Mouse (Mus musculus): Measurements from ENCODE around the gene Tctex1d2. TPM values are rescaled to one million over a fixed set of nuclear protein-coding genes. Genes with fewer than 3 reads are reported as not detected.

Gene Tctex1d2
- total and polyA plus RNA-seq, 3 experiments = 13.0 to 239 (median 23.7) TPM

- no peaks in the 10 kb centered on the region for H3K9me3 ChIP-seq (replicated peaks; ENCODE audit: insufficient read depth, low read length)
- H3K4me1 ChIP-seq (ENCODE audit: control insufficient read depth in 1 of 2, insufficient read depth in 2 of 2, low read length in 2 of 2) = peaks cover 17 to 20% of the 10 kb centered on the region in 2 experiments
- TF ChIP-seq SIN3A (IDR thresholded peaks at IDR 0.05; ENCODE audit: low read length) = peak; percentile 40; the same call in 1 of the 2 replicates
- no peak for TF ChIP-seq CHD2 (IDR thresholded peaks at IDR 0.05; ENCODE audit: low read length)
- peak overlapping the region; percentile 16; the same call in 1 of the 2 replicates for H3K27ac ChIP-seq (ENCODE audit: control insufficient read depth, low read depth, low read length)
- peak overlapping the region; percentile 20 to 82 for H3K4me3 ChIP-seq (ENCODE audit: control insufficient read depth in 1 of 2, insufficient read depth in 1 of 2, low read depth in 2 of 2, low read length in 2 of 2)
- H3K79me2 ChIP-seq (ENCODE audit: control insufficient read depth, insufficient read depth, low read length, poor library complexity) = peaks cover 18% of the 10 kb centered on the region
- H3K36me3 ChIP-seq (ENCODE audit: control insufficient read depth in 1 of 2, insufficient read depth in 2 of 2, low read length in 2 of 2) = peaks cover 0 to 36% of the 10 kb centered on the region in 2 experiments; a peak in 3 of 4 replicates
- H3K27me3 ChIP-seq (ENCODE audit: control insufficient read depth in 1 of 2, insufficient read depth in 2 of 2, low read length in 2 of 2) = no peaks in the 10 kb centered on the region
- peak overlapping the region; percentile 77 for H3K9ac ChIP-seq (ENCODE audit: control insufficient read depth, low read depth, low read length, poor library complexity, severe bottlenecking)
- DNase-seq (ENCODE audit: low read depth, low spot score) = peak; percentile 37
Measured at GRCm38 (mm10) chr16:32431926-32432325, 12.4 kb downstream of the Tctex1d2 start.

GRCm38 (mm10) chr16:32433138-32433537 lies 13.6 kb downstream of the Tctex1d2 start:
- Histone ChIP-seq H3K27ac (ENCODE audit: control insufficient read depth, low read depth, low read length) (no peak overlapping the region), H3K79me2 (ENCODE audit: control insufficient read depth, insufficient read depth, low read length, poor library complexity) (peaks cover 18% of the 10 kb centered on the region), H3K9ac (ENCODE audit: control insufficient read depth, low read depth, low read length, poor library complexity, severe bottlenecking) (no peak overlapping the region), H3K36me3 (ENCODE audit: control insufficient read depth in 1 of 2, insufficient read depth in 2 of 2, low read length in 2 of 2) (peaks cover 0 to 37% of the 10 kb centered on the region in 2 experiments; a peak in 3 of 4 replicates), H3K27me3 (ENCODE audit: control insufficient read depth in 1 of 2, insufficient read depth in 2 of 2, low read length in 2 of 2) (no peaks in the 10 kb centered on the region), H3K9me3 (replicated peaks; ENCODE audit: insufficient read depth, low read length) (no peaks in the 10 kb centered on the region), H3K4me3 (ENCODE audit: control insufficient read depth in 1 of 2, insufficient read depth in 1 of 2, low read depth in 2 of 2, low read length in 2 of 2) (no peak overlapping the region), H3K4me1 (ENCODE audit: control insufficient read depth in 1 of 2, insufficient read depth in 2 of 2, low read length in 2 of 2) (peaks cover 20 to 21% of the 10 kb centered on the region in 2 experiments)
- no peak for DNase-seq (ENCODE audit: low read depth, low spot score)
- TF ChIP-seq MEF2A (IDR thresholded peaks at IDR 0.05; ENCODE audit: extremely low read depth, insufficient replicate concordance, low read depth, low read length, poor library complexity, severe bottlenecking) = no peak
- TF ChIP-seq KAT2A (conservative IDR thresholded peaks at IDR 0.05; ENCODE audit: low read depth, low read length) = no peak
- TF ChIP-seq MAX (IDR thresholded peaks at IDR 0.05; ENCODE audit: low read length) = no peak
- no peak for TF ChIP-seq JUND (IDR thresholded peaks at IDR 0.05; ENCODE audit: low read depth, low read length)
- no peak for TF ChIP-seq USF1 (IDR thresholded peaks at IDR 0.05; ENCODE audit: low read depth, low read length)
- TF ChIP-seq GATA1 (IDR thresholded peaks at IDR 0.05; ENCODE audit: low read depth, low read length) = no peak
- no peak for TF ChIP-seq TBP (IDR thresholded peaks at IDR 0.05; ENCODE audit: low read depth, low read length)

GRCm38 (mm10) chr16:32434066-32434465 lies 14.6 kb downstream of the Tctex1d2 start:
- no peak overlapping the region for H3K27ac ChIP-seq (ENCODE audit: control insufficient read depth, low read depth, low read length)
- peaks cover 20 to 21% of the 10 kb centered on the region in 2 experiments for H3K4me1 ChIP-seq (ENCODE audit: control insufficient read depth in 1 of 2, insufficient read depth in 2 of 2, low read length in 2 of 2)
- no peak for TF ChIP-seq TAL1 (IDR thresholded peaks at IDR 0.05; ENCODE audit: low read length)
- TF ChIP-seq GATA1 (IDR thresholded peaks at IDR 0.05; ENCODE audit: low read depth, low read length) = no peak
- peak; percentile 90; the same call in 1 of the 2 replicates for TF ChIP-seq MEF2A (IDR thresholded peaks at IDR 0.05; ENCODE audit: extremely low read depth, insufficient replicate concordance, low read depth, low read length, poor library complexity, severe bottlenecking)
- peak; percentile 44; the same call in 1 of the 2 replicates for TF ChIP-seq TCF12 (IDR thresholded peaks at IDR 0.05; ENCODE audit: low read depth, low read length)
- no peak for TF ChIP-seq ZC3H11A (IDR thresholded peaks at IDR 0.05; ENCODE audit: low read depth, low read length)
- TF ChIP-seq SIN3A (IDR thresholded peaks at IDR 0.05; ENCODE audit: low read length) = peak; percentile 85
- TF ChIP-seq MYB (IDR thresholded peaks at IDR 0.05; ENCODE audit: low read depth, low read length) = no peak
- TF ChIP-seq BHLHE40 (IDR thresholded peaks at IDR 0.05; ENCODE audit: borderline replicate concordance, low read depth, low read length) = peak; percentile 66; the same call in 1 of the 2 replicates
- no peak for TF ChIP-seq NRF1 (IDR thresholded peaks at IDR 0.05; ENCODE audit: insufficient read depth, low read depth, low read length, poor library complexity, severe bottlenecking)
- peak; percentile 96 for TF ChIP-seq ETS1 (IDR thresholded peaks at IDR 0.05; ENCODE audit: low read depth, low read length)
- peak; percentile 91 for TF ChIP-seq MXI1 (IDR thresholded peaks at IDR 0.05; ENCODE audit: low read depth, low read length)
- no peak for TF ChIP-seq USF2 (IDR thresholded peaks at IDR 0.05; ENCODE audit: borderline replicate concordance in 1 of 2, insufficient read depth in 1 of 2, low read depth in 1 of 2, low read length in 2 of 2)
- peak; percentile 54; the same call in 1 of the 2 replicates for TF ChIP-seq MAX (IDR thresholded peaks at IDR 0.05; ENCODE audit: low read length)
- H3K9me3 ChIP-seq (replicated peaks; ENCODE audit: insufficient read depth, low read length) = no peaks in the 10 kb centered on the region
- H3K27me3 ChIP-seq (ENCODE audit: control insufficient read depth in 1 of 2, insufficient read depth in 2 of 2, low read length in 2 of 2) = no peaks in the 10 kb centered on the region
- peaks cover 0 to 37% of the 10 kb centered on the region in 2 experiments; a peak in 3 of 4 replicates for H3K36me3 ChIP-seq (ENCODE audit: control insufficient read depth in 1 of 2, insufficient read depth in 2 of 2, low read length in 2 of 2)
- no peak overlapping the region for H3K4me3 ChIP-seq (ENCODE audit: control insufficient read depth in 1 of 2, insufficient read depth in 1 of 2, low read depth in 2 of 2, low read length in 2 of 2)
- peaks cover 19% of the 10 kb centered on the region for H3K79me2 ChIP-seq (ENCODE audit: control insufficient read depth, insufficient read depth, low read length, poor library complexity)
- no peak overlapping the region for H3K9ac ChIP-seq (ENCODE audit: control insufficient read depth, low read depth, low read length, poor library complexity, severe bottlenecking)
- peak; percentile 43 for DNase-seq (ENCODE audit: low read depth, low spot score)

All from MEL (cell line).